Mouse (Mus musculus): Measurements from ENCODE around the gene Raly.

GRCm38 (mm10) chr2:154763226-154763625, 27.7 kb upstream of the Raly start:
- TF ChIP-seq CTCF (IDR thresholded peaks at IDR 0.05; ENCODE audit: insufficient read depth, low read length) (no peak), POLR2A (IDR thresholded peaks at IDR 0.05; ENCODE audit: borderline replicate concordance, extremely low read depth, low read depth, low read length) (no peak)
